Comparison of ENCODE assay signal across 9 mouse cellular contexts in the genomic region with DNA sequence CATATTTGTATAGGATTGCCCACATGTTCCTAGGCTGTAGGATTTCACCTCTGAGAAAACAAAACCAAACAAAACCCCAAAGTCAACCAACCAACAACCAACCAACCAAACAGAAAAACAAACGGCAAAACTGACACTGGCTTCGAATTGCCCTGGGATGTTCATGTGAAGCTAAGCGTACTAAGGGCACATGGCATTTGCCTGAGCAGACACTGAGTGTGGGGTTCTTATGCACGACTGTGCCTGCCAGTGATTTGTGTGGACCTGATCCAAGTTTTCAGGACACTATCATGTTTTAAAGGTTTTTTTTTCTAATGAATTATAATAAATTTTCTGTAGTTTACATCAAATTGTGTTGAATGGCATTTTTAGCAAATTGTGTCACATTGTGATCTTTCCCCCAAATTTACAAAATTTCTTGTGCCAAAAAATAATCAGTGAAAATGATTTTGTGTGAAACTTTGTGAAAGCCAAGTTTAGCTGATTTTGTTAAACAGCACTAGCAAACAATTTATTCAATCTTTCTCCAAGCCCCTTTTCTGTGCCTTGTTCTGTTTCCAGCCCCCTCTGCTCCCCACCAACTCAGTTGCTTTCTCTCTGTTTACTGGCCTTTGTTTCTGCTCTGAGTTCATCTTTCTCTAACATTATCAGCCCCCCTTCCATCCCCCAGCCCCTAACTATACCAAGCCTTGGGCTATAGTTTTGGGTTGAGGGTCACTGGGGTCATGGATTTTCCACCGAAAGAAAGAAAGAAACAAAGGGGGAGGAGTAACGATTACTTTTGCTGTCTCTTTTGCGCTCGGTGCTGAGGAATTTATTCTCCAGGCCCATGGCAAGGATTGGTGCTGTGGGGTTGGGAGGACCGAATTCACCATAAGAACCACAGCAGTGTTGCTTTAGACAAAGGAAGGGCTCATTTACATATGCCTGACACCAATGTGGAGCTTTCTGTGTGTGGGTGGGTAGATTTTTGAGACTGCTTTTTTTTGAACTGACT.
DNase-seq lines count a peak whose midpoint lies in the region; ATAC-seq and TF ChIP-seq lines count a peak whose summit lies in the region.
"Had no signal": no experiment of that assay in that cellular context is flagged by ENCODE, and none has a peak within 500 bp of the region (broad histone marks: within the 10 kb centered on the region; RNA-seq: fewer than 3 reads in every experiment).

No protein-coding gene starts in this region.

- H3K4me3 ChIP-seq in hindbrain, embryonic 11.5 days (ENCODE audit: low read depth, low read length) = no peak overlapping the region
- H3K4me3 ChIP-seq in neural tube, embryonic 13.5 days = no peak overlapping the region
- no peak overlapping the region for H3K4me3 ChIP-seq in stomach, postnatal 0 days (ENCODE audit: low read depth, low read length)
- H3K4me3 ChIP-seq: limb, embryonic 15.5 days had no signal

- 27% methylated on average over 9 of the region's 9 CpGs for WGBS in hindbrain, embryonic 11.5 days
- WGBS in neural tube, embryonic 13.5 days = 14% methylated on average over 9 of the region's 9 CpGs
- 56% methylated on average over 9 of the region's 9 CpGs for WGBS in stomach, postnatal 0 days

- no peaks in the 10 kb centered on the region for H3K9me3 ChIP-seq in hindbrain, embryonic 11.5 days (ENCODE audit: control insufficient read depth, low read length)
- no peaks in the 10 kb centered on the region for H3K9me3 ChIP-seq in neural tube, embryonic 13.5 days
- H3K9me3 ChIP-seq in stomach, postnatal 0 days (ENCODE audit: control insufficient read depth, low read length) = no peaks in the 10 kb centered on the region
- H3K9me3 ChIP-seq: limb, embryonic 15.5 days had no signal

- ATAC-seq in hindbrain, embryonic 11.5 days (ENCODE audit: low FRiP score) = peak; percentile 87
- peak; percentile 64; the same call in 1 of the 2 replicates for ATAC-seq in neural tube, embryonic 13.5 days (ENCODE audit: low read depth)
- ATAC-seq in stomach, postnatal 0 days (ENCODE audit: low FRiP score, low TSS enrichment) = no peak

- H3K27ac ChIP-seq in hindbrain, embryonic 11.5 days (ENCODE audit: low read depth, low read length) = peak overlapping the region; percentile 17; the same call in 1 of the 2 replicates
- peak overlapping the region; percentile 20 for H3K27ac ChIP-seq in neural tube, embryonic 13.5 days (replicated peaks)
- H3K27ac ChIP-seq in stomach, postnatal 0 days (replicated peaks) = no peak overlapping the region
- H3K27ac ChIP-seq: limb, embryonic 15.5 days had no signal

- intact Hi-C loops in left cerebral cortex, postnatal 14 days (cut with DNase I) = no loop called here
- intact Hi-C loops in left cerebral cortex, postnatal 10 days (cut with DNase I) = no loop called here
- intact Hi-C loops in heart, postnatal 10 days (cut with DNase I) = no loop called here

- no peak for TF ChIP-seq EP300 in stomach, postnatal 0 days (optimal IDR thresholded peaks at IDR 0.05)

- DNase-seq in left cerebral cortex, postnatal 14 days (ENCODE audit: low spot score in 2 of 2) = peak; percentile 19 to 61
- DNase-seq in left cerebral cortex, postnatal 10 days (ENCODE audit: extremely low spot score in 1 of 2, low spot score in 2 of 2) = no peak
- DNase-seq in embryo, embryonic 11 days = peak; percentile 73
- DNase-seq in hindbrain, embryonic 11.5 days (ENCODE audit: low spot score) = peak; percentile 63
- no peak for DNase-seq in stomach, postnatal 0 days (ENCODE audit: low spot score)
- DNase-seq in heart, postnatal 10 days = no peak
- no peak for DNase-seq in gastrocnemius, postnatal 10 days

- H3K27me3 ChIP-seq in hindbrain, embryonic 11.5 days (ENCODE audit: control insufficient read depth, insufficient read depth, low read length) = no peaks in the 10 kb centered on the region
- H3K27me3 ChIP-seq in neural tube, embryonic 13.5 days = no peaks in the 10 kb centered on the region
- H3K27me3 ChIP-seq in stomach, postnatal 0 days (ENCODE audit: control insufficient read depth, insufficient read depth, low read length) = no peaks in the 10 kb centered on the region
- H3K27me3 ChIP-seq: limb, embryonic 15.5 days had no signal

- no peaks in the 10 kb centered on the region for H3K4me1 ChIP-seq in hindbrain, embryonic 11.5 days (replicated peaks; ENCODE audit: control insufficient read depth, insufficient read depth, low read length)
- peaks cover 8% of the 10 kb centered on the region for H3K4me1 ChIP-seq in neural tube, embryonic 13.5 days (replicated peaks)
- H3K4me1 ChIP-seq in stomach, postnatal 0 days (replicated peaks; ENCODE audit: control insufficient read depth, insufficient read depth) = no peaks in the 10 kb centered on the region
- H3K4me1 ChIP-seq: limb, embryonic 15.5 days had no signal

- no peaks in the 10 kb centered on the region for H3K36me3 ChIP-seq in hindbrain, embryonic 11.5 days (ENCODE audit: control insufficient read depth, insufficient read depth, low read length)
- no peaks in the 10 kb centered on the region for H3K36me3 ChIP-seq in neural tube, embryonic 13.5 days
- no peaks in the 10 kb centered on the region for H3K36me3 ChIP-seq in stomach, postnatal 0 days (ENCODE audit: control insufficient read depth, insufficient read depth, low read length)
- H3K36me3 ChIP-seq: limb, embryonic 15.5 days had no signal

- no peak overlapping the region for H3K4me2 ChIP-seq in hindbrain, embryonic 11.5 days (replicated peaks; ENCODE audit: low read depth, low read length)
- H3K4me2 ChIP-seq in neural tube, embryonic 13.5 days = no peak overlapping the region
- H3K4me2 ChIP-seq in stomach, postnatal 0 days (replicated peaks; ENCODE audit: low read depth) = no peak overlapping the region
- H3K4me2 ChIP-seq: limb, embryonic 15.5 days had no signal

- no peak for TF ChIP-seq CTCF in stomach, postnatal 0 days (IDR thresholded peaks at IDR 0.05; ENCODE audit: low read depth)

- H3K9ac ChIP-seq in hindbrain, embryonic 11.5 days (ENCODE audit: low read depth, low read length) = no peak overlapping the region
- H3K9ac ChIP-seq in neural tube, embryonic 13.5 days = no peak overlapping the region
- no peak overlapping the region for H3K9ac ChIP-seq in stomach, postnatal 0 days (ENCODE audit: low read length)
- H3K9ac ChIP-seq: limb, embryonic 15.5 days had no signal

Comparison
In these comparisons a context has a peak if more than half of its experiments do, and no peak if none do; other contexts are left out.
1. DNase-seq: peak in left cerebral cortex, postnatal 14 days (2 of 2), embryo, embryonic 11 days (single experiment) and hindbrain, embryonic 11.5 days (single experiment); none in left cerebral cortex, postnatal 10 days (0 of 2), stomach, postnatal 0 days (single experiment), heart, postnatal 10 days (0 of 2) and gastrocnemius, postnatal 10 days (single experiment).